Mouse (Mus musculus) MEL (cell line): ENCODE data around the gene Serp2. TPM values are rescaled to one million over a fixed set of nuclear protein-coding genes. Genes with fewer than 3 reads are reported as not detected.

Experiments
- DNase-seq: peaks from one replicate; pipeline ENCODE4 v3.0.0; 2011; ENCODE audit warnings: low read depth, low spot score
- H3K27ac ChIP-seq: 2 replicates; pipeline ENCODE4 v1.5.1; 2012; ENCODE audit warnings: low read depth, mild to moderate bottlenecking, control low read depth, low read length, moderate library complexity; ENCODE audit not compliant: control insufficient read depth
- H3K27me3 ChIP-seq, 2 experiments: fragments of 150-350 bp in 1 of 2; sonication (generic) in 1 of 2; 2 replicates each; pipeline ENCODE4 v1.6.1; 2012; ENCODE audit warnings: low read length in 2 of 2, mild to moderate bottlenecking in 2 of 2, improper control_type of control experiment in 1 of 2, moderate library complexity in 1 of 2; ENCODE audit not compliant: insufficient read depth in 2 of 2, control insufficient read depth in 1 of 2
- H3K36me3 ChIP-seq, 2 experiments: 2 replicates each; pipeline ENCODE4 v1.6.1; 2012 to 2014; ENCODE audit warnings: low read length in 2 of 2, improper control_type of control experiment in 1 of 2, inconsistent platforms in 1 of 2, mild to moderate bottlenecking in 1 of 2; ENCODE audit not compliant: insufficient read depth in 2 of 2, control insufficient read depth in 1 of 2
- H3K4me1 ChIP-seq, 2 experiments: fragments of 150-350 bp in 1 of 2; sonication (generic) in 1 of 2; 2 replicates each; pipeline ENCODE4 v1.6.1; 2012; ENCODE audit warnings: low read length in 2 of 2, improper control_type of control experiment in 1 of 2, mild to moderate bottlenecking in 1 of 2; ENCODE audit not compliant: insufficient read depth in 2 of 2, control insufficient read depth in 1 of 2
- H3K4me3 ChIP-seq, 2 experiments: fragments of 150-350 bp in 1 of 2; sonication (generic) in 1 of 2; 2 replicates each; pipeline ENCODE4 v1.5.1; 2012; ENCODE audit warnings: low read depth in 2 of 2, low read length in 2 of 2, mild to moderate bottlenecking in 2 of 2, moderate library complexity in 2 of 2, control low read depth in 1 of 2, improper control_type of control experiment in 1 of 2; ENCODE audit not compliant: control insufficient read depth in 1 of 2, insufficient read depth in 1 of 2
- H3K79me2 ChIP-seq: 2 replicates; pipeline ENCODE4 v1.6.1; 2012; ENCODE audit warnings: mild to moderate bottlenecking, low read length, moderate library complexity; ENCODE audit not compliant: control insufficient read depth, poor library complexity, insufficient read depth
- H3K9ac ChIP-seq: 2 replicates; pipeline ENCODE4 v1.6.1; 2012; ENCODE audit warnings: low read depth, mild to moderate bottlenecking, control low read depth, low read length, moderate library complexity; ENCODE audit not compliant: control insufficient read depth, poor library complexity, severe bottlenecking
- H3K9me3 ChIP-seq: fragments of 150-350 bp; sonication (generic); replicated peaks from 2 replicates; pipeline ENCODE4 v1.6.1; 2012; ENCODE audit warnings: mild to moderate bottlenecking, low read length, improper control_type of control experiment, moderate library complexity; ENCODE audit not compliant: insufficient read depth
- BHLHE40 ChIP-seq: IDR thresholded peaks from 2 replicates; pipeline ENCODE4 v1.6.1; 2012; ENCODE audit warnings: low read depth, mild to moderate bottlenecking, inconsistent platforms, low read length, improper control_type of control experiment, borderline replicate concordance
- CHD2 ChIP-seq: IDR thresholded peaks from 2 replicates; pipeline ENCODE4 v1.6.1; 2011; ENCODE audit warnings: low read length, improper control_type of control experiment
- CTCF ChIP-seq, 3 experiments: IDR thresholded peaks in 2 of 3; conservative IDR thresholded peaks in 1 of 3; 2 replicates each; pipeline ENCODE4 v1.5.1; 2011 to 2012; ENCODE audit warnings: low read length in 3 of 3, low read depth in 2 of 3, mild to moderate bottlenecking in 2 of 3, improper control_type of control experiment in 1 of 3, inconsistent platforms in 1 of 3, mixed read lengths in 1 of 3, moderate library complexity in 1 of 3; ENCODE audit not compliant: control insufficient read depth in 1 of 3, insufficient read depth in 1 of 3, poor library complexity in 1 of 3, severe bottlenecking in 1 of 3
- GATA1 ChIP-seq: IDR thresholded peaks from 2 replicates; pipeline ENCODE4 v1.6.1; 2011; ENCODE audit warnings: low read depth, low read length, improper control_type of control experiment
- MAFK ChIP-seq: IDR thresholded peaks from 2 replicates; pipeline ENCODE4 v1.6.1; 2011; ENCODE audit warnings: low read depth, mild to moderate bottlenecking, low read length, improper control_type of control experiment, borderline replicate concordance
- MYB ChIP-seq: IDR thresholded peaks from 2 replicates; pipeline ENCODE4 v1.6.1; 2011; ENCODE audit warnings: mild to moderate bottlenecking, low read depth, low read length, improper control_type of control experiment
- MYC ChIP-seq: IDR thresholded peaks from 2 replicates; pipeline ENCODE4 v1.6.1; 2011; ENCODE audit warnings: low read depth, mild to moderate bottlenecking, low read length, improper control_type of control experiment, moderate library complexity
- NELFE ChIP-seq: IDR thresholded peaks from 2 replicates; pipeline ENCODE4 v1.6.1; 2011; ENCODE audit warnings: low read depth, low read length, improper control_type of control experiment
- NRF1 ChIP-seq: IDR thresholded peaks from 2 replicates; pipeline ENCODE4 v1.6.1; 2014; ENCODE audit warnings: low read depth, mild to moderate bottlenecking, inconsistent platforms, low read length, improper control_type of control experiment, moderate library complexity; ENCODE audit not compliant: poor library complexity, insufficient read depth, severe bottlenecking
- POLR2AphosphoS2 ChIP-seq: IDR thresholded peaks from 2 replicates; pipeline ENCODE4 v1.6.1; 2011; ENCODE audit warnings: low read length, improper control_type of control experiment
- POLR2AphosphoS5 ChIP-seq: IDR thresholded peaks from 2 replicates; pipeline ENCODE4 v1.6.1; 2012; ENCODE audit warnings: low read depth, borderline replicate concordance, mild to moderate bottlenecking, inconsistent platforms, low read length, moderate library complexity, mixed read lengths
- RAD21 ChIP-seq: IDR thresholded peaks from 2 replicates; pipeline ENCODE4 v1.6.1; 2011; ENCODE audit warnings: mild to moderate bottlenecking, low read depth, low read length, improper control_type of control experiment
- RCOR1 ChIP-seq: IDR thresholded peaks from 2 replicates; pipeline ENCODE4 v1.6.1; 2012; ENCODE audit warnings: low read depth, mild to moderate bottlenecking, inconsistent platforms, low read length, improper control_type of control experiment
- SIN3A ChIP-seq: IDR thresholded peaks from 2 replicates; pipeline ENCODE4 v1.6.1; 2012; ENCODE audit warnings: low read length, improper control_type of control experiment, inconsistent platforms
- SMC3 ChIP-seq: IDR thresholded peaks from 2 replicates; pipeline ENCODE4 v1.6.1; 2011; ENCODE audit warnings: low read depth, low read length, improper control_type of control experiment
- TAL1 ChIP-seq: IDR thresholded peaks from 2 replicates; pipeline ENCODE4 v1.6.1; 2012; ENCODE audit warnings: mild to moderate bottlenecking, inconsistent platforms, low read length, moderate library complexity, mixed read lengths
- TBP ChIP-seq: IDR thresholded peaks from 2 replicates; pipeline ENCODE4 v1.8.0; 2011; ENCODE audit warnings: low read depth, low read length, improper control_type of control experiment
- UBTF ChIP-seq: IDR thresholded peaks from 2 replicates; pipeline ENCODE4 v1.6.1; 2012; ENCODE audit warnings: low read depth, mild to moderate bottlenecking, inconsistent platforms, low read length, improper control_type of control experiment, moderate library complexity, borderline replicate concordance; ENCODE audit not compliant: insufficient read depth
- ZC3H11A ChIP-seq: IDR thresholded peaks from 2 replicates; pipeline ENCODE4 v1.6.1; 2012; ENCODE audit warnings: low read depth, mild to moderate bottlenecking, inconsistent platforms, low read length, improper control_type of control experiment
- ZMIZ1 ChIP-seq: IDR thresholded peaks from 2 replicates; pipeline ENCODE4 v1.6.1; 2012; ENCODE audit warnings: low read depth, mild to moderate bottlenecking, inconsistent platforms, low read length, improper control_type of control experiment, moderate library complexity
- ZNF384 ChIP-seq: IDR thresholded peaks from 2 replicates; pipeline ENCODE4 v1.6.1; 2012; ENCODE audit warnings: low read depth, mild to moderate bottlenecking, inconsistent platforms, low read length, improper control_type of control experiment
- polyA plus RNA-seq, 2 experiments: library from polyadenylated mRNA; stranded (reverse) in 1 of 2; unstranded in 1 of 2; fragments of >175 nt in 1 of 2; fragments of >200 nt in 1 of 2; gene quantifications; 2 replicates each; pipeline versions ENCODE4 v1.2.1 to v1.2.4; 2012; ENCODE audit warnings: low replicate concordance in 2 of 2, low read depth in 1 of 2; ENCODE audit not compliant: insufficient read length in 2 of 2, insufficient read depth in 1 of 2, missing spikeins in 1 of 2
- total RNA-seq: library from RNA; depleted of rRNA; stranded (reverse); fragments of 300-350 nt; gene quantifications from 2 replicates; pipeline ENCODE4 v1.2.3, GENCODE M21; 2012

Serp2 gene
- total and polyA plus RNA-seq, 3 experiments, result 0.42 to 0.56 TPM; not detected in 1

GRCm38 (mm10) chr14:76504121-76504737 lies 52.5 kb downstream of the Serp2 start (continued):
- peak; percentile 37 for TF ChIP-seq TAL1
- TF ChIP-seq GATA1, result no peak
- TF ChIP-seq UBTF, result peak; percentile 92; the same call in 1 of the 2 replicates
- no peak for TF ChIP-seq CHD2
- peak; percentile 11; the same call in 1 of the 2 replicates for TF ChIP-seq MYB
- peak; percentile 89 for TF ChIP-seq POLR2AphosphoS2
- peak; percentile 80; the same call in 1 of the 2 replicates for TF ChIP-seq POLR2AphosphoS5
- TF ChIP-seq TBP, result peak; percentile 85
- 0 out of 2 replicates have a peak, but pooled peaks have one; percentile 23 for TF ChIP-seq MYC
- TF ChIP-seq RCOR1, result peak; percentile 43; the same call in 1 of the 2 replicates
- peak; percentile 29 for TF ChIP-seq SMC3
- peak; percentile 56; the same call in 1 of the 2 replicates for TF ChIP-seq NRF1

GRCm38 (mm10) chr14:76503231-76503851 lies 53.3 kb downstream of the Serp2 start:
- DNase-seq, result peak; percentile 83
- Histone ChIP-seq H3K9me3 (no peaks in the 10 kb centered on the region), H3K79me2 (no peaks in the 10 kb centered on the region; the same call in 1 of the 2 replicates), H3K27me3 (0 out of 4 replicates have a peak, but pooled peaks cover 0 to 1% of the 10 kb centered on the region in 2 experiments), H3K9ac (no peak overlapping the region), H3K4me3 (peak overlapping the region in 1 of 2 experiments; percentile 89; a peak in 1 of 4 replicates), H3K36me3 (peaks cover 0 to 4% of the 10 kb centered on the region in 2 experiments; a peak in 2 of 4 replicates), H3K27ac (no peak overlapping the region), H3K4me1 (peaks cover 0 to 12% of the 10 kb centered on the region in 2 experiments; a peak in 2 of 4 replicates)
- no peak for TF ChIP-seq MAFK
- peak; percentile 26 to 91 (median 37); a peak in 4 of 6 replicates for TF ChIP-seq CTCF (IDR thresholded peaks at IDR 0.05 in 2 of 3, conservative IDR thresholded peaks at IDR 0.05 in 1 of 3; ENCODE audit: control insufficient read depth in 1 of 3, insufficient read depth in 1 of 3, low read depth in 2 of 3, low read length in 3 of 3, poor library complexity in 1 of 3, severe bottlenecking in 1 of 3)
- TF ChIP-seq NELFE, result no peak
- peak; percentile 99 for TF ChIP-seq ZC3H11A
- peak; percentile 99 for TF ChIP-seq RAD21
- TF ChIP-seq ZNF384, result no peak
- TF ChIP-seq POLR2AphosphoS5, result no peak
- no peak for TF ChIP-seq ZMIZ1
- 0 out of 2 replicates have a peak, but pooled peaks have one; percentile 20 for TF ChIP-seq SIN3A
- no peak for TF ChIP-seq BHLHE40
- TF ChIP-seq SMC3, result peak; percentile 97
